Mouse (Mus musculus): Measurements from ENCODE around the gene Rad52.
A peak's percentile ranks its signal among the peaks of the same experiment; 100 is the strongest.

Rad52 gene

DNA sequence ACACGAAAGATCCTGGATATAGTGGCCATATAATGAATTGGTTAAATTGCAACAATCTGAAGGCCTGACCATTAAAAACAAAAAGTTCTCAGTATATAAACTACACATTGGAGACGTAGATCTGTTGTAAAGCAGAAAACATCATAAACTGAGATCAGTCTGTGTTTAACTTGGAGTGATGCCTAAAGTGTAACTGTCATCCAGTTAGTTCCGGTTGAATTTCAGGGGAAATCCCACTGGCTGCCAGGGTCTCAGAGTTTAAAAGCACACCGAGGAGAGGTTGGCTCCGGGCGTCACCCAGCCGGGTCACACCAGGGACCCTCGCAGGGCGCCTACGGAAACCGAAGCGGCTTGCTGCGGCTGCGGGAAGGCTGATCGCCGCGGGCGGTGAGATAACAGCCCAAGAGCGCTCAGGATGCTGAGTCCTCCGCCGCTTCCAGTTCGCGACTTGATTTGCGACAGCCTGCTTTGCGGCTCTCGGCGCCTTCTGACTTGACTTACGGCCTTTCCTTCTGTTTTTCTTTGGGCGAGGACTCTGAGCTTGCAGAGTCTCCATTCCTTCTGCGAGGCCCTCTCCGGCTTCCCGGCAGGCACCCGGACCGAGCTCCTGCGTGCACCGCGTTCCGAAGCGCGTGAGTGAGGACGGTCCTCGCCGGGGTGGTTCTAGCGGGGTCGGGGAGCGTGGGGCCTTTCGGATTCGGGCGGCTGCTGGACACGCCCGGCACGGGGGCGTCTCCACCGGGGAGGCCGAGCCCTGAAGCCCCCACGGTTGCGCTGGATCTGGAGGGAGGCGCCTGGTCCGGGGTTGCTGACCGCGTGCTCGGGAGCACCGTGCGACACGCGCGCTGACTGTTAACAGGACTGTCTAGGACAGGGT, at the start of gene Rad52:
Gene Rad52 (plus strand): TSS at position 495 of the 877 bp plus-strand sequence.
- DNase-seq (ENCODE audit: low spot score in 2 of 2) = peak; percentile 81 to 82

DNA sequence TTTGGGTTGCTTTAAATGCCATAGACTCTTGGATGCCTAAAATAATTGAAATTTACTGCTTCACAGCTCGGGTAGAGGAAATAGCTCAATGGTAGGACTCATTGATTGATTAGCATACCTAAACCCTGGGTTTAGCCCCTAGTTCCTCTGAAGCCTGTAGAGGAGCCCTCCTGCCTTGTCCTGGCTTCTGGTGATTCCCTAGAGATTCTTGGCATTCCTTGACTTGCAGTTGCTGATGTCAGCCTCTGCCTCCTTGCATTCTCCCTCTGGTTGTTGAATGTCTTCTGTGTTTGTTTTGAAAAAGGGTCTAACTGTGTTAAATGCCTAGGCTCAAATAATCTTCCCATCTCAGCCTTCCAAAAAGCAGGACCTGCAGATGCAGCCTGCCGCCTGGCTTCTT, 48.3 kb upstream of the Rad52 start:
- no peak for DNase-seq (ENCODE audit: low spot score in 2 of 2)

DNA sequence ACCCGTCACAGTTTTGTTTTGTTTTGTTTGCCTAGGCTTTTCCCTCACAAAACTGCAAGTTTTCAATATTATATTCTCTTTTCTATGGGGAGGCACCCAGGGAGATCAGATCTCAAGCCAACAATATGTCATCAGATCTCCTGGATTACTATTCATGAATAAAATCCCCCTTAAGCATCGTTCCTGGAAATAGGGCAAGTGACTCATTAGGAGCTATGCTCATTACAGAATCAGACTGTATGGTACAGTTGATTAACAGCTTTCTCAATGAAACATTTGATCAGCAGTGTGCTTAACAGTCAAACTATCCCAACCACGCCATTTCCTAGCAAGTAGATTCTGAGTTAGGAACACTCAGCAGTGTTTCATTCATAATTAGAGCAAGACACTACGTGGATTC, 47.0 kb upstream of the Rad52 start:
- DNase-seq (ENCODE audit: low spot score in 2 of 2) = no peak

DNA sequence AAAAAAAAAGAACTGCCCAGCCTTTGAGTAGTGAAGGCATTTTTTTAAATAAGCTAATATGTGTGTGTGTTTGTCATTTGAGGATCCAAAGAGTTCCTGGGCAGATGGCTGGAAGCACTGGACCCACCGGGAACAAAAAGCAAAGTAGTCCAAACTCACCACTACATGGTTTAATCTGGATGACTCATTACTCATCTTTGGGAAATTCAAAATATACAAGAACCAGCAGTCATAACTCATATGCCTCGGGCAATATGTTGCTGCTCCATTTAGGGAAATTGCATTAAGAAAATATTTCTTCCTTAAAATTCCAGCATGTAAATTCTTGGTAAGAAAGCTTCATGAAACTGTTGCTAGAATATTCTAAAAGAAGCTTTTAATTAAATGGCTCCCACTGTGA, 42.3 kb upstream of the Rad52 start:
- no peak for DNase-seq (ENCODE audit: low spot score in 2 of 2)

DNA sequence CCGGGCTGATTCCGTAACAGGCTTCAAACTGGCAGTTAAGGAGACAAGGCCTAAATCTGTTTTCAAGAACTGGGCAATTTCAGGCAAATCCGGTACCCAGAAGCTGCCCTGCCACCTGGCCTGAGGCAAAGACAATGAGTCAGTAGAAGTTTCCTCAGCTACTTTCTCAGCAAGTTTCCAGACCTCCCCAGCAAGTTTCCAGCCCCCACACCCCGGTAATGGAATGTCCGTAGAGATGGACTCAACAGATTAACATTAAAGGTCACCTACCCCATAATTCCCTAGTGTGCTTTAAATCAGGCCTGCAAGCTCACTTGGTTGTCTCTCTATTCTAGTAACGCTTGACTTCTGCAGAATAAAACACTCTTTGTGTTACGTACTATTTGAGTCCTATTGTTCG, 41.0 kb upstream of the Rad52 start:
- no peak for DNase-seq (ENCODE audit: low spot score in 2 of 2)

DNA sequence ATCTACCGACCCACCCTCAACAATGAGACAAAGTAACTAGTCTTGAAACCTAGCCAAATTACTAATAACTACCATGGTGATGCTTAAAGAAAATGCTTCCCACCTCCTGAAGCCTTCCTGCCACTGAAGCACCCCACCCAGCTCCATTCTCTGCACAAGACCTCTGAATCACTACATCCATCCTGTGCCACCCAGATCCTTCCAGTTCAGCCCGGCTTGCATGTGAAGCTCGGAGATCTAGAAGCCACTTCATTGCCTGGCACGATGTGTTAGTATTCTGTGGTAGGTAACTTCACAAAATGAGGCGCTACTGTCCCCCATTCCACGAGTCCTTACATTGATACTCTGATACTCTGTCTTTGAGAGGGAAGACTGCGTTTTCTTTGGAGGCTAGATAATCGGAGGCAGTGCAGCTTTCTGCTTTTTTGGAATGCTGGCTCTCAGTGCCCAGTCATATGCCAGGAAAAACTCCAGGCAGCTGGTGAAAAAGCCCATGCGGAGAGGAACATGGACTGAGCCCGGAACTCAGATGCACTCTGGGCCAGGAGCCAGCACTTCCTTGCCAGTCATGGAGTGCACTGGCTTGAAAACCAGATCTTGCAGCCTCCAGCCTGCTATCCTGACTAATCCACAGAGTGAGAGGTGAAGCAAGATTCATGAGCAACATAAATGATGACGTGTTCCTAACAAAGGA, 38.0 kb upstream of the Rad52 start:
- no peak for DNase-seq (ENCODE audit: low spot score in 2 of 2)

DNA sequence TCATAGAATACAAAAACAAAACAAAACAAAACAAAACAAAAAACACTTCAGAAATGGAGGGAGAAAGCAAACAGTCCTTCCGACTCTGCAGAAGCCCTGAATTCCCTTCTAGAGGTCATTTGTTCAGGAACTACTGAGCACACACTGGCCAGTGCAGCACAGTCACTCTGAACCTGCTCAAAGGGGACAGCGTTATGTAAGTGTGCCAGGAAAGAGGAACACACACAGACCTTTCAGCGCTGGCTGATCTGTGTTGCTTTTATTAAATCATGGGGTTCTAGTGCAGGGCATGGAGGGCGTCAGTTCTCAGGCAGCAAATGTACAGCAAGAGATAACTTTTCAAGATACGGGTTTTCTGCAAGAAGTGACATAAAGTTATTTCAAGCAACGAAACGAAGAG, 19.3 kb upstream of the Rad52 start:
- DNase-seq (ENCODE audit: low spot score in 2 of 2) = no peak

DNA sequence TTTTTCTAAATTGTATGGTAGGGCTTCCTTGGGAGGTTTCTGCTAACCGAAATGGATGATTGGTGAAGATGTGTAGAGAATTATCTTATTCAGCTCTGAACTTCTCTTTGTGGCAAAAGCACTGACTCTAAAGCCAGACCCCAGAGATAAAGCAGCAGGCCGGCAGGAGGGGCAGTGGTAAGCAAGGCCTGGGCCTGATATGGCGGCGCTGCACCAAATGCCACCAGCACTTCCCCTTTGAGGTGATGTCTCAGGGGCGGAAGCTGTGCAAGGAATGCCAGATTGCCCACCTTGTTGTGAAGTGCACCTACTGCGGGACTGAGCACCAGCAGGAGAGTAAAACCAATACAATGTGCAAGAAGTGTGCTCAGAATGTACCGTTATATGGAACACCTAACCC, 9.8 kb upstream of the Rad52 start:
- no peak for DNase-seq (ENCODE audit: low spot score in 2 of 2)

DNA sequence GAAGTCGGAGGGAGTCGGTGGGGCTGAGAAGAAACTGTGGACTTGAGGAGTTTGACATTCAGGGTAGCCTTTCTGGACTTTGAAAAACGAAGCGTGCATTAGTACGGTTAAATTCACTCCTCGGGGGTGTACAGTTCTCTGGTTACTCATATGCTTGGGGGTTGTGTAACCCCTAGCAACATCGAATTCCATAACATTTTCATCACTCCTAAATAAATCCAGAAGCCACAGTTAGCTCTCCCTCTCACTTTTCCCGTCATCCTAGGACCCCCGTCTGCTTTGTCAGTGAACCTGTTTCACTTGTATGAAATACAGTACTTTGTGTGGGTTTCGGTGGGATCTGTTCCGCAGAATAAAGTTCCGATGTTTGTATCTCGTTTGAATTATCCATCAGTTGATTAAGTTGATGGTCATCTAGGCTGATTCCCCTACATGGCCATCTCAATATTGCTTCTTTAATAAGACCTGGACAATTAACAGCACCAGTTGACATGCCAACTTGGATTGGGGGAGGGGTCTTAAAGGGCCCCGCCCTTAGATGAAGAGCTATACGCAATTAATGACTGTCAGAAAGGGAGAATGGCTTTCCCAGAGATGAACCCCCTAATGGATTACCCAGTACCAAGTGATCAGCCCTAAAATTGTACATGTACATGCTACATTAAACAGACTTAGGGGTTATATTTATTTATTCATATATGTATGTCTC, 737 bp downstream of the Rad52 start:
- DNase-seq (ENCODE audit: low spot score in 2 of 2) = no peak

DNA sequence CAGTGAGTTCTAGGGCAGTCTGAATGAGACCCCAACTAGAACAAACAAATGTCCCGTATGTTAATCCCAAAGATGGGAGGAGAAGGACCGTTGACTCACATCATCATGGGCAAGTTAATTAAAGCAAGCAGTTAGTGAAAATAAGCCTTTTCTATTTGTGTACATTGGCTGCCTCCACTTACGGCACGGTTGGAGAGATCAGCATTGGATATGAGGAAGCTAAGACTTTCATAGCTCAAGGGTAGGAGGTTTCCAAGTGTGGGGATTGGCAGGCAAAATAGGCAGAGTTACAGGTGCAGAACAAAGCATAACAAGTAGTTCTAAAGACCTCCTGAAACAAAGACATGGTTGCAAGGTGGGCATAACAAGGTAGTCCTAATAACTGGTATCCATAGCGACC, 3.0 kb downstream of the Rad52 start:
- no peak for DNase-seq (ENCODE audit: low spot score in 2 of 2)

DNA sequence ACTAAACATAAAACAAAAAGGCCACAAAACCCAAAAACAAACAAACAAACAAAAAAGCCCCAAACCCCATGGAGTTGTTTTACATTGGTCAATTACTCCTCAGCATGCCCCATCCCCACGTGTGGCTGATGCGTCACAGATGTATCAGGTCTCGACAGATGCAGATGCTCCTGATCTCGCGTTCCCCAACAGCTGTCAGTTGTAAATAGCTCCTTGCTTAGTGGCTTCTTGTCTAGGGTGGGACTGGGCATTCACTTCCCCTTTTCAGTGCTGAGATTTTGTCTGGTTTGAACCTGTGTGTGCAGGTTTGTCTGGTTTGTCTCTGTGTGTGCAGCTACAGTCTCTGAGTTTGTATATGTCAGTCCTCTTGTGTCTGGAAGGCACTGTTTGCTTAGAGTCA, 9.5 kb downstream of the Rad52 start:
- DNase-seq (ENCODE audit: low spot score in 2 of 2) = no peak

DNA sequence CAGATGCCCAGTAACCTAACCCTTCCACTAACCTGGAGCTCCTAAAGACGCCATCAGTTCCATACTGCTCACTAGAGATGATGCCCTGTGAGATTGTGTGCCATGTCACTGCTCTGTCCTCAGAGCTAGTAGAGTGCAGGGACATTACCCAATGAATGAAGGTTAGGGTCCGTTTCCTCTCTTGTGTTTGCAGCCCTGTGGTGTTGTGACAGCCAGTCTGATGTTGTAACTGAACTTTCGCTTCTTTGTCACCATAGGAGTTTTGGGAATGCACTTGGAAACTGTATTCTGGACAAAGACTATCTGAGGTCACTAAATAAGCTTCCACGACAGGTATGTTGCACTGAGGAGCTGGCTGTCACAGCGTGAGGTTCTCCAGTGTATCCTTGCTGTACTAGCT, 13.2 kb downstream of the Rad52 start:
- peak in 1 of 2 experiments; percentile 33 for DNase-seq (ENCODE audit: low spot score in 2 of 2)

DNA sequence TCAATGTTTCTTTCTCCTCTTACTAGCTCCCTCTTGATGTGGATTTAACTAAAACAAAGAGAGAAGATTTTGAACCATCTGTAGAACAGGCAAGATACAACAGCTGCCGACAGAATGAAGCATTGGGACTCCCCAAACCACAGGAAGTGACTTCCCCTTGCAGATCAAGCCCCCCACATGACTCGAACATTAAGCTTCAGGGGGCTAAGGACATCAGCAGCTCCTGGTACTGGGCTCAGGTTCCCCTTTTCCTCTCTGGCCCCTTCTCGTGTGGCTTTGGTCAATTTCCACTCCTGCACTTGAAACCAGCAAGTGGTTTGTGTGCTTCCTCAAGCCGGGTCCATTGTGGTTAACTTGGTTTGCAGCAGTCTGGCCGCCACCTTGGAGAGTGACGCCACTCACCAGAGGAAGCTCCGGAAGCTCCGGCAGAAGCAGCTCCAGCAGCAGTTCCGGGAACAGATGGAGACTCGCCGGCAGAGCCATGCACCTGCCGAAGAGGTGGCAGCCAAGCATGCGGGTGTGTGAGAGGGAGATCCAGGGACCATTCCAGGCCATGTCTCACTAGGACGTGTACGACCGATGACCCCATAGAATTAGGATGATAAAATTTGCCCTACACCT, 16.2 kb downstream of the Rad52 start:
- DNase-seq (ENCODE audit: low spot score in 2 of 2) = no peak

DNA sequence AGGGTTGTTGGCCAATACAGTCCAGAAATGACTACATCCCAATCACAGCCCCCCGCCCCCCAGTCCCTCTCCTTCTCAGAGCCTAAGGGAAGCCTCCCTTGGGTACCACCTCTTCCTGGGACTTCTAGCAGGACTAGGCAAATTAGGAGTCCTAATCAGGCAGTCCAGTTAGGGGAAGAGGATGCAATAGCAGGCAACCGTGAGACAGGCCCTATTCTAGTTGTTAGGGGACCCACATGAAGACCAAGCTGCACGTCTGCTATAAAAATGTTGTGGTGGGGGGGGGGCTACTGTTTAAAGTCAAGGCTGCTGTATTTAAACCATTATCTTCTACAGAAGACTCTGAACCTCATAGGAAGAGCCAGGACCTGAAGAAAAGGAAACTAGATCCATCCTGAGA, 19.6 kb downstream of the Rad52 start:
- DNase-seq (ENCODE audit: low spot score in 2 of 2) = no peak

DNA sequence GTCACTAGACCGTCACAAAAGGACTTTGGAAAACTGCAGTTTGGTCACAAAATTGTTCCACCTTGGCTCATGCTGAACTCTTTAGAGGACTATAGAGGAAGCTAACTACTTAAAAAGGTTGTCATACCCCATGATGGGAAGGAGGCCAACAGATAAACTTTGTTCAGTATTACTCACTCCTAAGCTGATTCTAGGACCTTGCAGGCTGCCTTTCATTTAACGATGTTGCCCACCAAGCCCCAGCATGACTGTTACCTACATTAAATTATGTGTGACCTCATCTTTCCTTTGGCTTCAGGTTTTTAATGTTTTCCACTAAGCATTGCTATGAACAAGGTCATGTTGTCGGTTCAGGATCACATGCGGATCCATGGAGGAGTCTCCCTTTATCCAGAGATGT, 20.0 kb downstream of the Rad52 start:
- DNase-seq (ENCODE audit: low spot score in 2 of 2) = no peak

DNA sequence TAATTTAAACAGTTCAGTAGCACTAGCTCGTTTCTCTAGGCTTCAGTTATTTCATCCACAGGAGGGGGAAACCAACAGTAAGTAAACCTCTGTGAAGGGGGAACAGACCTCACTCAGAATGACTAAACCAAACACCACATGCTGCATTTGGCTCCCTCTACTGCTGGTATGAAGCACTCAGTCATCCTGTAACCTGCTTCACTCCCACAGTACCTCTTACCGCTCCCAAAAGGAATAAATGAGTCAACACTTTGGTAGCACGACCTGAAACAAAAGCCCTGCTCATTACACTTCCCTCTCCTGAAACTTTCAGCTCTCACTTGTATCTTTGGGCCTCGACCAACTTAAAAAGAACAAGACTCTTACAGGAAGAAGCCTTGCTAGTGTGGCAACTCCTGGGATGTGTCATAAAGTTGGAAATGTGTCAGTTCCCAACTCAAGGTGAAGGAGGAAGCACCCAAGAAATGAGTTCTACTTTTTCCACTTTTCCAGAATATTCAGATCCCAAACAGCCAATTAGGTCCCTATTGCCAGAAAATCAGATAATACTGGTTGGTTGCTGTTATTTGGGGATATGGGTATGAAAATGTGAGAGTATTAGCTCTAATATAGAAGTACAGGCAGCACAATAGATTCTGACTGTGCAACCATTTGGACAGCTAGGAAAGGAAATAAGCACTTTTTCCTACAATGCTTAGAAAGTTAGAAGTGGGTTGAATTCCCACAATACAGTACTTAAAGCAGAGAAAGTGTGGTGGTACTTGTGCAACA, 21.9 kb downstream of the Rad52 start:
- no peak for DNase-seq (ENCODE audit: low spot score in 2 of 2)
